Mouse (Mus musculus) G1E (cell line): ENCODE measurements around the gene Tnni1. TPM values are rescaled to one million over a fixed set of nuclear protein-coding genes. Genes with fewer than 3 reads are reported as not detected.
A peak's percentile ranks its signal among the peaks of the same experiment; 100 is the strongest.

Experiments used
- ATAC-seq: 2 replicates; pipeline ENCODE4 v1.8.0; 2016; ENCODE audit warnings: mild to moderate bottlenecking; ENCODE audit not compliant: insufficient number of reproducible peaks, poor library complexity, low FRiP score, severe bottlenecking; ENCODE audit errors: extremely low read depth
- DNase-seq: peaks from one replicate; pipeline ENCODE4 v3.0.0; 2012; ENCODE audit warnings: low spot score
- H3K27me3 ChIP-seq: 2 replicates; pipeline ENCODE4 v1.6.1; 2012; ENCODE audit warnings: mild to moderate bottlenecking, low read length, inconsistent platforms; ENCODE audit not compliant: insufficient read depth
- H3K36me3 ChIP-seq: replicated peaks from 2 replicates; pipeline ENCODE3; 2012; ENCODE audit warnings: mild to moderate bottlenecking, inconsistent platforms
- H3K4me1 ChIP-seq: 2 replicates; pipeline ENCODE4 v1.6.1; 2012; ENCODE audit warnings: low read depth, low read length, inconsistent platforms, mixed read lengths; ENCODE audit not compliant: insufficient read depth
- H3K4me3 ChIP-seq: 2 replicates; pipeline ENCODE4 v1.5.1; 2012; ENCODE audit warnings: low read depth, mild to moderate bottlenecking, inconsistent platforms, low read length, moderate library complexity, mixed read lengths
- H3K9me3 ChIP-seq: replicated peaks from 2 replicates; pipeline ENCODE4 v1.6.1; 2012; ENCODE audit warnings: inconsistent platforms
- CTCF ChIP-seq: IDR thresholded peaks from 2 replicates; pipeline ENCODE4 v1.5.1; 2012; ENCODE audit warnings: low read depth, low read length, inconsistent platforms, mixed read lengths
- GATA1 ChIP-seq: IDR thresholded peaks from 2 replicates; pipeline ENCODE4 v1.6.1; 2012; ENCODE audit warnings: borderline replicate concordance, low read length, inconsistent platforms, mixed read lengths
- GATA2 ChIP-seq: IDR thresholded peaks from 2 replicates; pipeline ENCODE4 v1.6.1; 2012; ENCODE audit warnings: low read depth, low read length, inconsistent platforms, borderline replicate concordance
- POLR2AphosphoS5 ChIP-seq: IDR thresholded peaks from 2 replicates; pipeline ENCODE4 v1.6.1; 2012; ENCODE audit warnings: low read depth, low read length, inconsistent platforms; ENCODE audit not compliant: insufficient replicate concordance
- TAL1 ChIP-seq: conservative IDR thresholded peaks from 2 replicates; pipeline ENCODE4 v1.6.1; 2012; ENCODE audit warnings: low read depth, low read length, inconsistent platforms, mixed read lengths
- polyA plus RNA-seq: library from polyadenylated mRNA; stranded (reverse); fragments of >175 nt; gene quantifications from 2 replicates; pipeline ENCODE4 v1.2.3, GENCODE M21; 2012
- total RNA-seq, 2 experiments: library from RNA; stranded (forward) in 1 of 2; stranded (reverse) in 1 of 2; fragments of 200-1000 nt in 1 of 2; fragments of >200 nt in 1 of 2; fragmentation: Nextera tagmentation in 1 of 2; gene quantifications; 2 replicates each; pipeline ENCODE4 v1.2.3; 2014 to 2017

The Tnni1 gene
- total and polyA plus RNA-seq, 3 experiments, result 0.04 to 0.11 TPM; not detected in 1

GRCm38 (mm10) chr1:135735460-135735859 lies 43.8 kb upstream of the Tnni1 start:
- no peaks in the 10 kb centered on the region for H3K36me3 ChIP-seq
- DNase-seq (no peak), ATAC-seq (no peak)
- TF ChIP-seq CTCF (no peak), POLR2AphosphoS5 (no peak), TAL1 (no peak)
- no peaks in the 10 kb centered on the region for H3K4me1 ChIP-seq
- no peaks in the 10 kb centered on the region for H3K9me3 ChIP-seq
- no peak overlapping the region for H3K4me3 ChIP-seq
- peaks cover 24% of the 10 kb centered on the region for H3K27me3 ChIP-seq

- Histone ChIP-seq H3K9me3 (no peaks in the 10 kb centered on the region), H3K27me3 (peaks cover 12% of the 10 kb centered on the region; the same call in 1 of the 2 replicates), H3K4me1 (no peaks in the 10 kb centered on the region), H3K36me3 (no peaks in the 10 kb centered on the region), H3K4me3 (no peak overlapping the region)
- TF ChIP-seq TAL1, result no peak
- TF ChIP-seq GATA1, result no peak
- TF ChIP-seq POLR2AphosphoS5, result no peak
- no peak for TF ChIP-seq CTCF
- no peak for TF ChIP-seq GATA2
- DNase-seq (no peak), ATAC-seq (no peak)
Observed at GRCm38 (mm10) chr1:135744987-135745386, 34.2 kb upstream of the Tnni1 start.

GRCm38 (mm10) chr1:135746248-135746647 lies 33.0 kb upstream of the Tnni1 start:
- Histone ChIP-seq H3K4me3 (no peak overlapping the region), H3K27me3 (peaks cover 19% of the 10 kb centered on the region), H3K9me3 (no peaks in the 10 kb centered on the region), H3K4me1 (no peaks in the 10 kb centered on the region; the same call in 1 of the 2 replicates), H3K36me3 (no peaks in the 10 kb centered on the region)
- ATAC-seq (no peak), DNase-seq (no peak)
- TF ChIP-seq TAL1 (no peak), CTCF (no peak), GATA1 (no peak), GATA2 (no peak), POLR2AphosphoS5 (no peak)

- ATAC-seq (peak; percentile 94), DNase-seq (peak; percentile 80)
- no peak overlapping the region for H3K4me3 ChIP-seq
- peaks cover 4% of the 10 kb centered on the region for H3K4me1 ChIP-seq
- no peaks in the 10 kb centered on the region for H3K36me3 ChIP-seq
- H3K9me3 ChIP-seq, result no peaks in the 10 kb centered on the region
- TF ChIP-seq POLR2AphosphoS5, result no peak
- peak; percentile 22; the same call in 1 of the 2 replicates for TF ChIP-seq CTCF
- H3K27me3 ChIP-seq, result peaks cover 29% of the 10 kb centered on the region
Observed at GRCm38 (mm10) chr1:135752737-135753348, 26.4 kb upstream of the Tnni1 start.

- no peaks in the 10 kb centered on the region for H3K9me3 ChIP-seq
- no peaks in the 10 kb centered on the region for H3K36me3 ChIP-seq
- DNase-seq (no peak), ATAC-seq (no peak)
- TF ChIP-seq TAL1 (no peak), GATA2 (no peak), POLR2AphosphoS5 (no peak), GATA1 (no peak), CTCF (no peak)
- no peak overlapping the region for H3K4me3 ChIP-seq
- H3K4me1 ChIP-seq, result peaks cover 9% of the 10 kb centered on the region
- peaks cover 30% of the 10 kb centered on the region for H3K27me3 ChIP-seq
Observed at GRCm38 (mm10) chr1:135755287-135755686, 23.9 kb upstream of the Tnni1 start.

- DNase-seq, result no peak
- no peaks in the 10 kb centered on the region for H3K9me3 ChIP-seq
- peaks cover 24% of the 10 kb centered on the region for H3K27me3 ChIP-seq
- no peak overlapping the region for H3K4me3 ChIP-seq
- peaks cover 10% of the 10 kb centered on the region for H3K4me1 ChIP-seq
- H3K36me3 ChIP-seq, result no peaks in the 10 kb centered on the region
- no peak for ATAC-seq
- TF ChIP-seq POLR2AphosphoS5 (no peak), TAL1 (no peak), GATA2 (no peak), CTCF (no peak), GATA1 (no peak)
Observed at GRCm38 (mm10) chr1:135755913-135756312, 23.3 kb upstream of the Tnni1 start.
